Mouse (Mus musculus): ENCODE measurements around the gene Nmt2.

GRCm38 (mm10) chr2:3357887-3358286 lies 73.9 kb downstream of the Nmt2 start:
- TF ChIP-seq POLR2A (IDR thresholded peaks at IDR 0.05; ENCODE audit: control insufficient read depth, extremely low read depth, insufficient read depth, low read length, poor library complexity) (no peak), CTCF (IDR thresholded peaks at IDR 0.05; ENCODE audit: borderline replicate concordance, control insufficient read depth, extremely low read depth, insufficient read depth, low read length, poor library complexity) (no peak)
